Mouse (Mus musculus) stomach, embryonic 15.5 days (tissue): ENCODE data around the gene Gucy2e. TPM values are rescaled to one million over a fixed set of nuclear protein-coding genes. Genes with fewer than 3 reads are reported as not detected.

Experiments
- ATAC-seq: fragments of 200-750 bp; cut with Nextera tagmentation; 2 replicates; pipeline ENCODE4 v1.8.0; 2017; ENCODE audit warnings: low read depth, moderate number of reproducible peaks, moderate TSS enrichment; ENCODE audit not compliant: insufficient read depth, low FRiP score
- H3K27ac ChIP-seq: fragments of 300-500 bp; sonication (generic); 2 replicates; pipeline ENCODE4 v1.5.1; 2015; ENCODE audit warnings: mild to moderate bottlenecking, inconsistent platforms
- H3K27me3 ChIP-seq: fragments of 300-500 bp; sonication (generic); replicated peaks from 2 replicates; pipeline ENCODE4 v1.6.1; 2015; ENCODE audit warnings: inconsistent platforms
- H3K36me3 ChIP-seq: fragments of 300-500 bp; sonication (generic); 2 replicates; pipeline ENCODE4 v1.6.1; 2015; ENCODE audit warnings: inconsistent platforms
- H3K4me1 ChIP-seq: fragments of 300-500 bp; sonication (generic); 2 replicates; pipeline ENCODE4 v1.6.1; 2015; ENCODE audit warnings: inconsistent platforms
- H3K4me2 ChIP-seq: fragments of 300-500 bp; sonication (generic); 2 replicates; pipeline ENCODE4 v1.6.1; 2015; ENCODE audit warnings: mild to moderate bottlenecking, inconsistent platforms
- H3K4me3 ChIP-seq: fragments of 300-500 bp; sonication (generic); replicated peaks from 2 replicates; pipeline ENCODE4 v1.5.1; 2015; ENCODE audit warnings: inconsistent platforms
- H3K9ac ChIP-seq: fragments of 300-500 bp; sonication (generic); 2 replicates; pipeline ENCODE4 v1.6.1; 2015; ENCODE audit warnings: inconsistent platforms
- H3K9me3 ChIP-seq: fragments of 300-500 bp; sonication (generic); 2 replicates; pipeline ENCODE4 v1.6.1; 2016; ENCODE audit warnings: inconsistent platforms
- WGBS: fragments of 180-500 bp; shearing (Covaris S2); methylation state at CpG from one replicate; pipeline ENCODE4 v1.1.7; 2015; 5-methylcytosine and 5-hydroxymethylcytosine counted together
- polyA plus RNA-seq: library from polyadenylated mRNA; unstranded; fragments of >200 nt; fragmentation: Nextera tagmentation; extraction: Ambion mirVana; gene quantifications from 2 replicates; pipeline ENCODE4 v1.2.1, GENCODE M21; 2015

Gucy2e gene
- polyA plus RNA-seq, 1 experiment from 2014 or later, result 0.04 TPM

DNA sequence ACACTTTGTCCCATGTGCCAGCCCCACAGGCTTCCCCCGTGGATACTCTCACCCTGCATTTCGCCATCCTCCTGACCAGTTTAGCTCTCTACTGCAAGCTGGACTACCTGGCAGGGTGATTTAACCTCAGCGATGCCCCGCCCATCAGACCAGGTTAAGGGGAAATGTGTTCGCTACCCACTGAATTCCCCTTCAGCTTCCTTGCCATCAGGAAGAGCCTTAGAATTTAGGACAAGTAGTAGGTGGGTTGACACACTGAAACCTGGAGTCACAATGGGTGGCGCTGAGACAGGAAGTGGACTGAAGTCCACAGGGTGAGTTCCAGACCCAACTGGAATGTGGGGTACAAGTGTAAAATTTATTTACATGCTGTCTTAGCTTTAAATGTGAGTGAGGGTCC is 39.1 kb downstream of the Gucy2e start, which contains the start of gene Alox8:
Gene Alox8 (minus strand): TSS at position 101 of the 400 bp plus-strand sequence.
- no peak for ATAC-seq
- Histone ChIP-seq H3K4me3 (peak within 1 kb of the TSS; percentile 25), H3K4me1 (0 out of 2 replicates have a peak, but pooled peaks cover 2% of the 10 kb centered on the region), H3K27me3 (peaks cover 17% of the 10 kb centered on the region), H3K4me2 (peak within 1 kb of the TSS; percentile 49), H3K9me3 (no peaks in the 10 kb centered on the region), H3K27ac (no peak within 1 kb of the TSS), H3K9ac (no peak within 1 kb of the TSS), H3K36me3 (no peaks in the 10 kb centered on the region)
- WGBS, result 25% methylated on average over 6 of the region's 6 CpGs

DNA sequence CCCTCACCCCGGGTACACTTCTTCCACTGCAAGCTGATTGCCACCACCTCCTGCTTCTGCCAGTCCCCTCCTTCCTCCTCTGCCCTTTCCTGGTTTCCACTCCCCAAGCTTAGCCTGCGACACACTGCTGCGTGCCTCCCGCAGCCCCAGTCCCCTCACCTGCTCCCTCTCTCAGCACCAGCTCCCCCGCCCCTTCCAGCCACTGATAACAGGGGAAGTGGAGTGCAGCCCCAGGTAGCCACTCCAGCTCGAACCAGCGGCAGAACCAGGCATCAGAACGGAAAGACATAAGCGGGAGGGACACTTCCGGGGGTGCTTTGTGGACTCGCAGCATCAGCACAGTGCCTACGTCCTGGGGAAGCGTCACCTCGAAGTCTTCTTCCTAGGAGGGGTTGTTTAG is 39.6 kb downstream of the Gucy2e start:
- Histone ChIP-seq H3K27ac (no peak overlapping the region), H3K36me3 (no peaks in the 10 kb centered on the region), H3K9ac (no peak overlapping the region), H3K9me3 (no peaks in the 10 kb centered on the region), H3K4me3 (peak overlapping the region; percentile 25), H3K4me1 (0 out of 2 replicates have a peak, but pooled peaks cover 2% of the 10 kb centered on the region), H3K27me3 (peaks cover 17% of the 10 kb centered on the region), H3K4me2 (peak overlapping the region; percentile 49)
- ATAC-seq, result no peak
- 2% methylated on average over 14 of the region's 14 CpGs for WGBS

DNA sequence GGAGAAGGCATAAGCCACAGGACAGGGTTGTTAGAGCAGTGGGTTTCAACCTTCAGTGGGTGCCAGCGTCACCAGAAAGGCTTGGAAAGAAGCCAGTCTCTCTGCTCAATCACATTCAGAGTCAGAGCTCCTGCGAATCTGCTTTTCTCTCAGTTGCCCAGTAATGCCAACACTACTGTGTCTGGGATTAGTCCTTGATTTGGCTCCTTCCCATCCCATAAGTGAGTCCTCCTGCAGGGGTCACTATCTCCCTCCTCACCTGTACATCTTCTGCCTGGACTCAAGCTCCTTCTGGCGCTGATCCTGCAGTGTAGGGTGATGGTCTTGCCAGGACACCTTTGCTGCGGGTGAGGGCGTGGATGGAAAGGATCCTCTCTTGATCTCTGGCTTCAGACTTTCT is 40.1 kb downstream of the Gucy2e start:
- no peak overlapping the region for H3K27ac ChIP-seq
- H3K4me2 ChIP-seq, result peak overlapping the region; percentile 49
- H3K4me3 ChIP-seq, result peak overlapping the region; percentile 25
- H3K36me3 ChIP-seq, result no peaks in the 10 kb centered on the region
- 11% methylated on average over 5 of the region's 5 CpGs for WGBS
- H3K4me1 ChIP-seq, result 0 out of 2 replicates have a peak, but pooled peaks cover 2% of the 10 kb centered on the region
- no peak overlapping the region for H3K9ac ChIP-seq
- peaks cover 17% of the 10 kb centered on the region for H3K27me3 ChIP-seq
- H3K9me3 ChIP-seq, result no peaks in the 10 kb centered on the region
- no peak for ATAC-seq

DNA sequence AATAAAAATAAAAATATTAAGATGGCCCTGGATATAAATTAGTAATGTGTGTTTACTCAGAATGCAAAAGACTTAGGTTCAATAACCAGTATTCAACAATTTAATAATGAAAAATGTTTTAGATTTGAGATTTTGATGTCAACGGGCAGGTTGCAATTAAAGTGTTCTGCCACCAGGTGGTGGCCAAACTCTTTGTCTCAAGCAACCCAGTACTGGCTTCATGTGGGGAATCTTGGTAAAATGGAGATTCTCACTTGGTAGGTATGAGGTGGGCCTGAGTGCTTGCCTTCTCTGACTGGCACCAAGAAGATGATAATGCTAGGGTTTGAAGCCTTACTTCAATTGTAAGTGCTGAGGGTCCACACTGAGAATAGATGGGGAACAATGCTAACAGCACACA is 44.0 kb downstream of the Gucy2e start:
- H3K4me2 ChIP-seq, result no peak overlapping the region
- H3K4me1 ChIP-seq, result 0 out of 2 replicates have a peak, but pooled peaks cover 2% of the 10 kb centered on the region
- no peaks in the 10 kb centered on the region for H3K36me3 ChIP-seq
- no peak overlapping the region for H3K27ac ChIP-seq
- ATAC-seq, result no peak
- H3K9me3 ChIP-seq, result no peaks in the 10 kb centered on the region
- 0% methylated on average over 1 of the region's 1 CpGs for WGBS
- peaks cover 14% of the 10 kb centered on the region for H3K27me3 ChIP-seq
- no peak overlapping the region for H3K4me3 ChIP-seq
- no peak overlapping the region for H3K9ac ChIP-seq

DNA sequence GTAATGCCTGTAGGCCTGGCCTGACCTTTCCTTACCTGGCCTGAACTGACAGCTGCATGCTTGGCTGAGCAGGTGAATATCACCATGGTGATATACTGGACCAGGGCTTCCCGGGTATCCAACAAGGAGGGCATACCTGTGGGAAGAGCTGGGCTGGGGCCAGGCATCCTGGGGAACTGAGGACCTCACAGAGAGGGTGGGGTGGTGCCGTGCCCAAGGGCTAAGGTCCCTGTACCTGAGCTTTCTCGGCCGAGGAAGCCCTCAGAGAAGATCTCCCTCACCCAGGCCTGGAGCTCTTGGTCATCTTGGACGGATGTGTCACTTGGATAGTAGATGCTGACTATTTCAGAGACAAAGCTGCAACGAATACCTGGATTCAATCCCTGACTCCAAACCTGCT is 50.9 kb downstream of the Gucy2e start:
- H3K9ac ChIP-seq, result no peak overlapping the region
- WGBS, result 80% methylated on average over 6 of the region's 6 CpGs
- no peaks in the 10 kb centered on the region for H3K36me3 ChIP-seq
- H3K4me2 ChIP-seq, result no peak overlapping the region
- H3K9me3 ChIP-seq, result no peaks in the 10 kb centered on the region
- H3K27me3 ChIP-seq, result no peaks in the 10 kb centered on the region
- H3K27ac ChIP-seq, result no peak overlapping the region
- ATAC-seq, result no peak
- no peaks in the 10 kb centered on the region for H3K4me1 ChIP-seq
- no peak overlapping the region for H3K4me3 ChIP-seq

DNA sequence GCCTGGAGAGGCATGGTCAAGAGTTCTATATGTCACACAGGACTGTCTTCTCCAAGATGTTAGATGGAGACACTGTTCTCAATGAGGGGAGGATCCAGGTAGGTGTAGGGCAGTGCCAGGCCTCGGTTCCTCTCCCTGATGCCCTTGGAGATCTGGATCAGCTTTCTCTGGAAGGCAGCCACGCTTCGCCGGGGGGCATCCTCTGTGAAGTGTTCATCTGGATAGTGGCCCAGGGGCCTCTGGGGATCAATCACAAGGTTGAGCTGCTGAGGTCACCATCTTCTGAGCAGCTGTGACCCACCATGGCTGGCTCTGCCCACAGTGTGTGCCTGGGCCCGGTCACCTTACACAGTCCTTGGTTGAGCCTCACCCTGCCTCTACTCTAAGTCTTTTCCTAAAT is 51.8 kb downstream of the Gucy2e start:
- Histone ChIP-seq H3K9me3 (no peaks in the 10 kb centered on the region), H3K4me1 (no peaks in the 10 kb centered on the region)
- WGBS, result 84% methylated on average over 5 of the region's 5 CpGs

DNA sequence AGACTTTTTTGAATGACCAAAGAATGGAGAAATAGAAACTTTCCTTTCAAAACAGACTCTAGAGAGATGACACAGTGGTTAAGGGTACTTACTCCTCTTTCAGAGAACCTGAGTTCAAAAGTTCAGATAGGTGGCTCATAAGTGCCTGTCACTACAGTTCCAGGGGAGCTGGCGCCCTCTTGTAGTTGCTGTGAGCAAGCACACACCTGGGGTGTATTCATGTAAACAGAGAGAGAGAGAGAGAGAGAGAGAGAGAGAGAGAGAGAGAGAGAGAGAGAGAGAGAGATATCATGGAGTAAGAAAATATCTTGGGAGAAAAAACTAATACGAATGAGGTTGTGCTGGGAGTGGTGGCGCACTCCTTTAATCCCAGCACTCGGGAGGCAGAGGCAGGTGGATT is 56.7 kb downstream of the Gucy2e start:
- 76% methylated on average over 4 of the region's 4 CpGs for WGBS
- H3K9me3 ChIP-seq, result no peaks in the 10 kb centered on the region
- H3K4me1 ChIP-seq, result no peaks in the 10 kb centered on the region
- no peak overlapping the region for H3K27ac ChIP-seq
- no peak overlapping the region for H3K4me2 ChIP-seq
- no peak for ATAC-seq
- H3K4me3 ChIP-seq, result no peak overlapping the region
- no peaks in the 10 kb centered on the region for H3K36me3 ChIP-seq
- no peaks in the 10 kb centered on the region for H3K27me3 ChIP-seq
- H3K9ac ChIP-seq, result no peak overlapping the region

More for the DNA sequence above, 51.8 kb downstream of the Gucy2e start:
- no peak overlapping the region for H3K27ac ChIP-seq
- no peaks in the 10 kb centered on the region for H3K36me3 ChIP-seq
- no peak overlapping the region for H3K4me2 ChIP-seq
- no peaks in the 10 kb centered on the region for H3K27me3 ChIP-seq
- no peak for ATAC-seq
- H3K4me3 ChIP-seq, result no peak overlapping the region
- no peak overlapping the region for H3K9ac ChIP-seq

DNA sequence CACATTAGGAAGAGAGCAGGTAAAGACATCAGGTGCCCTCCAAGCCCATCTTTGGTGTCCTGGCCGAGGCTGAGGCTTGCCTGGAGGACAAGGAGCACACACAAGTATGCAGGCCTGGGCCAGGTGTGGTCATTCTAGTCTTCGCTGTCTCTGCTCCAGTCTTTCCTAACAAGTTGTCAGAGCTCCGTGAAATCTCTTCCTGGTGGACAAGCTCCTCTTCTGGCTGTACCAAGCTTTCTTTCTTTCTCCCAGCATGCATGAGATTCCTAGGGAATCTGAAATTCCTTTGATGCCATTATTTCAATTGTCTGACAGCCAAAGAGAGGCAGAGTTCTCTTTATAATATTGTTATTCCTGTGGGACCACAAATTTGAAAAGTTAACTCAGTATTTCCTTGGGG is 57.3 kb downstream of the Gucy2e start:
- Histone ChIP-seq H3K4me3 (no peak overlapping the region), H3K4me1 (no peaks in the 10 kb centered on the region), H3K27ac (no peak overlapping the region), H3K27me3 (no peaks in the 10 kb centered on the region), H3K36me3 (no peaks in the 10 kb centered on the region), H3K9ac (no peak overlapping the region), H3K9me3 (no peaks in the 10 kb centered on the region), H3K4me2 (no peak overlapping the region)
- ATAC-seq, result no peak
- whole genome bisulfite sequencing, result 38% methylated on average over 3 of the region's 3 CpGs

DNA sequence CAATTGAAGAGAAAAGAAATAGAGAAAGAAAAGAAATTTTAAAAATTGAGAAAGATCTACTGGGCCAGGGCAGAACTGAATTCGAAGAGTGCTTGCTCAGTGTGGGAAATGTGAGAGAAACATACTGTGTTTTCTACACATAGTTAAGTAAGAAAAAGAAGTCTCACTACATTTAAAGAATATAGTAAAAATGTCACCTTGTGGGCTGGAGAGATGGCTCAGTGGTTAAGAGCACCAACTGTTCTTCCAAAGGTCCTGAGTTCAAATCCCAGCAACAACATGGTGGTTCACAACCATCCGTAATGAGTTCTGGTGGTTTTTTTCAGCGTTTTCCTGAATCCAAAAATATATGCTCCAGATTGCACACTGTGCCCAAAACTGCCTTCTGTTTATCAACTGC is 58.3 kb downstream of the Gucy2e start:
- Histone ChIP-seq H3K4me1 (no peaks in the 10 kb centered on the region), H3K27me3 (no peaks in the 10 kb centered on the region), H3K27ac (no peak overlapping the region), H3K36me3 (no peaks in the 10 kb centered on the region), H3K9me3 (no peaks in the 10 kb centered on the region), H3K4me3 (no peak overlapping the region), H3K9ac (no peak overlapping the region), H3K4me2 (no peak overlapping the region)
- WGBS, result 74% methylated on average over 3 of the region's 3 CpGs
- no peak for ATAC-seq

DNA sequence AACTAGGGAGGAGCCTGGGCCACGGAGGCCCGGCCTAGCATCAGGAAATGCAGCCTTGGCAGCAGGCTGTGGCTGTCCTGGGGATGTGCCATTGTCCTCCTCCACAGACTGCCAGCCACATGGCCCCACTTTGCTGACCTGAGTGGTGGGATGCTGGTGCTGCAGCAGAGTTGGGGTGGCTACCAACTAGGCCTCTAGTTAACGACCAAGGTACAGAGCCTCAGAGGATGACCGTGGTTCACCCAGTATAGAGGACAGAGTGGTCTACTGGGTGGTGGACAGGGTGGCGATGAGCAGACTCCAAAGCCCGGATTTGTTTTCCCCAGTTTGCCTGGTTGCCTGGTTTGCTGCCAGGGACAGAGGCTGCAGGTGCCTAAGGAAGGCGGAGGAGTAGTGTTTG is 62.1 kb downstream of the Gucy2e start:
- Histone ChIP-seq H3K9me3 (no peaks in the 10 kb centered on the region), H3K27me3 (no peaks in the 10 kb centered on the region), H3K36me3 (no peaks in the 10 kb centered on the region), H3K9ac (no peak overlapping the region), H3K4me2 (no peak overlapping the region), H3K4me3 (no peak overlapping the region), H3K4me1 (0 out of 2 replicates have a peak, but pooled peaks cover 2% of the 10 kb centered on the region), H3K27ac (no peak overlapping the region)
- WGBS, result 80% methylated on average over 7 of the region's 7 CpGs
- no peak for ATAC-seq

DNA sequence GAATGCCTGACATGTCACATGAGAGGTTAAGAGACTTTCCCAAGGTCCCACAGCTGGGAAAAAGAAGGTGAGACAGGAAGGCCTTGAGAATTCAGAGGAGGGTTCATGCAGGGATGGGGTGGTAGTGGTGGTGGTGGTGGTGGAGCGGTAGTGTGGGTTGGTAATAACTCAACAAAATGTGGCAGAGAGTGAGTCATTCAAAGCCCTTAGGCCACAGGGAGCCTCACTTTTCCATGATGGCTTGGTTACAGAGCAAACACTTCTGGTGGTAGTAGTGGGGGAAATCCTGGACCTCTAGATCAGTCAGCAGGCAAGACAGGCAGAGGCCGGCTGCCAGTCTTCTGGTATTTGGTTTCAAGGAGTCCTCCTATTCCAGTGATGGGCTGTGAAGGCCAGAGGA is 64.2 kb downstream of the Gucy2e start:
- Histone ChIP-seq H3K27me3 (no peaks in the 10 kb centered on the region), H3K4me3 (no peak overlapping the region), H3K27ac (peak overlapping the region; percentile 1; the same call in 1 of the 2 replicates), H3K9me3 (no peaks in the 10 kb centered on the region), H3K4me2 (no peak overlapping the region), H3K4me1 (0 out of 2 replicates have a peak, but pooled peaks cover 2% of the 10 kb centered on the region), H3K36me3 (no peaks in the 10 kb centered on the region), H3K9ac (no peak overlapping the region)
- no peak for ATAC-seq
- 83% methylated on average over 2 of the region's 2 CpGs for WGBS

DNA sequence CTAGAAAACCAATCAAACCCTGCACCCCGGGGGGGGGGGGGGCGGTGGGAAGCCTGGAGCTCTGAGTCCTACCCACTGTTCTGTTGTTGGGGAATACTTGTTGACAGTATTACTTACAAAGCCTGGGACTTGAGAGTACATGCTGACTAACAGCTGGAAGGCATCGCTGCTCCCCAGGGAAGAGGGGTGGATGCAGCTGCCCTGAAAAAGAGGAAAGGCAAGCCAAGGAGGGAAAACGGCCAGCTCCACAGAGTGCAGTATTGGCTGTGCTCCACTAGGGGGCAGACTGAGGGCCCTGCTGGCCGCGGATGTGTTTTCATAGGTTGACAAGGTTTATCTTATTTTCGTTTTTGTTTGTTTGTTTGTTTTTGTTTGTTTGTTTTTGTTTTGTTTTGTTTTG is 65.2 kb downstream of the Gucy2e start:
- Histone ChIP-seq H3K4me1 (0 out of 2 replicates have a peak, but pooled peaks cover 2% of the 10 kb centered on the region), H3K9me3 (no peaks in the 10 kb centered on the region), H3K27me3 (no peaks in the 10 kb centered on the region), H3K4me3 (no peak overlapping the region), H3K36me3 (no peaks in the 10 kb centered on the region), H3K27ac (no peak overlapping the region), H3K4me2 (no peak overlapping the region), H3K9ac (no peak overlapping the region)
- ATAC-seq, result no peak; the same call in 1 of the 2 replicates
- 32% methylated on average over 7 of the region's 7 CpGs for WGBS

DNA sequence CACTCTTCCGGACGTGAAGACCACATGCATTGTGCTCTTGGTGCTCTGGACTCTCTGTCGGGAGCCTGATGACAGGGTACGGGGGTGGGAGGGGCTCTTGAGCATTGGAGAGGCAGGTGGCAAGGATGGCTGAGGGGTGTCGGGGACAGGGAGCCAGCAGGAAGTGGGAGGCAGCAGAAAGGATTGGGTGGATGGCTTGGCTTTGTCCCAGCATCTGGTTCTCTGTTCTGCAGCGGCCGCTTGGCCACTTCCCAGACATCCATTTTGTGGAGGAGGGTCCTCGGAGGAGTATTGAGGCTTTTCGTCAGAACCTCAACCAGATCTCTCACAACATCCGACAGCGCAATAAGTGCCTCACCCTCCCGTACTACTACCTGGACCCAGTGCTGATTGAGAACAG is 67.5 kb downstream of the Gucy2e start:
- no peak overlapping the region for H3K27ac ChIP-seq
- H3K9ac ChIP-seq, result no peak overlapping the region
- H3K27me3 ChIP-seq, result no peaks in the 10 kb centered on the region
- WGBS, result 78% methylated on average over 12 of the region's 12 CpGs
- H3K36me3 ChIP-seq, result no peaks in the 10 kb centered on the region
- ATAC-seq, result no peak
- H3K9me3 ChIP-seq, result no peaks in the 10 kb centered on the region
- no peak overlapping the region for H3K4me3 ChIP-seq
- H3K4me1 ChIP-seq, result 0 out of 2 replicates have a peak, but pooled peaks cover 2% of the 10 kb centered on the region
- H3K4me2 ChIP-seq, result no peak overlapping the region
